Mouse (Mus musculus) left cerebral cortex, adult 9 months (tissue): ENCODE data around the gene Tnfaip8l2.
A peak's percentile ranks its signal among the peaks of the same experiment; 100 is the strongest.
"Not testable (repeated sequence)": the region's sequence is repeated elsewhere in the genome, so short reads cannot be mapped to it uniquely, and the experiment has no call there.

ENCODE experiments used
- DNase-seq, 2 experiments: peaks; one replicate each; pipeline ENCODE4 v3.0.0; 2022; ENCODE audit warnings: low spot score in 2 of 2

Tnfaip8l2 gene

GRCm38 (mm10) chr3:95112760-95113159 is 29.4 kb downstream of the Tnfaip8l2 start:
- no peak for DNase-seq

- DNase-seq: peak; percentile 73 to 90
These were observed 31.0 kb downstream of the Tnfaip8l2 start, which contains the start of gene Vps72 for GRCm38 (mm10) chr3:95110911-95111726. TSS of gene Vps72 (plus strand) at chr3:95111022.

- DNase-seq: no peak
These were observed 34.3 kb downstream of the Tnfaip8l2 start for GRCm38 (mm10) chr3:95107898-95108297.

GRCm38 (mm10) chr3:95107308-95107707 is 34.9 kb downstream of the Tnfaip8l2 start:
- DNase-seq: not testable (repeated sequence)

GRCm38 (mm10) chr3:95106338-95107117 is 35.6 kb downstream of the Tnfaip8l2 start, which contains the start of gene Pip5k1a:
TSS of gene Pip5k1a (minus strand) at chr3:95106930.
- DNase-seq: peak; percentile 92 to 96

GRCm38 (mm10) chr3:95105586-95106337 is 36.4 kb downstream of the Tnfaip8l2 start:
- no peak for DNase-seq

- DNase-seq: peak in 1 of 2 experiments; percentile 60
These were observed 37.0 kb downstream of the Tnfaip8l2 start for GRCm38 (mm10) chr3:95105121-95105520.

- DNase-seq: no peak
These were observed 41.3 kb downstream of the Tnfaip8l2 start for GRCm38 (mm10) chr3:95100854-95101253.
